Mouse (Mus musculus) stomach, postnatal 0 days (tissue): ENCODE data around the gene Atxn1l.

Source experiments
- CTCF ChIP-seq: IDR thresholded peaks from 2 replicates; pipeline ENCODE4 v1.5.1; 2016; ENCODE audit warnings: antibody characterized with exemption, low read depth, mild to moderate bottlenecking, moderate library complexity
- EP300 ChIP-seq: optimal IDR thresholded peaks from 2 replicates; pipeline ENCODE3; 2016; ENCODE audit warnings: antibody characterized with exemption

- TF ChIP-seq EP300 (no peak), CTCF (no peak)
These were observed 22.7 kb upstream of the Atxn1l start for GRCm38 (mm10) chr8:109760221-109760620.
